Mouse (Mus musculus): ENCODE measurements around the gene Cxcr5. TPM values are rescaled to one million over a fixed set of nuclear protein-coding genes. Genes with fewer than 3 reads are reported as not detected.

Cxcr5 gene
- polyA plus RNA-seq, 1 experiment from 2014 or later = 0.13 TPM

DNA sequence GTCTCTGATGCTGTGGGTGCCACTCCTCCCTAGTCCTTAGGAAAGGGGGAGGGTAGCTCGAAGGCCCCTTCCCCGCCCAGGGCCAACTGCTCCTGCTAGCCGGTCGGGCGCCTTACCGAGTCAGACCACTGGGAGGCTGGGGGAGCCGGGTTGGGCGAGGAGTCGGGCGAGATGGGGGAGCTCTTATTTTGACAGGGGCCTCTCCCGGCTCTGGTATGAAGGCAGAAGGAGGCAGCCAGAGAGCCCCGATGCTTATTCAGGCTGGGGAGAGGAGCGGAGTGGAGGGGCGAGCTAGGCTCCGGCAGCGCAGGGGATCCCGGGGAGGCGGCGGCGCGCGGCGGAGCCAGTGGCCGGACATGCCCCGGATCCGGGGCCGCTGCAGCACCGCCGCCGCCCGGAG, 79.1 kb downstream of the Cxcr5 start, which contains the start of gene Bcl9l:
Bcl9l (plus strand) TSS at position 274 of the 400 bp plus-strand sequence.
- ATAC-seq (replicated peaks; ENCODE audit: insufficient number of reproducible peaks, low FRiP score, low TSS enrichment, low read depth) (peak; percentile 56), DNase-seq (ENCODE audit: low spot score) (peak; percentile 98)
- Histone ChIP-seq H3K4me3 (ENCODE audit: low read depth, low read length) (peak within 1 kb of the TSS; percentile 98), H3K27ac (replicated peaks; ENCODE audit: low read depth, low read length) (peak within 1 kb of the TSS; percentile 93), H3K4me2 (ENCODE audit: low read depth, low read length) (peak within 1 kb of the TSS; percentile 81), H3K9me3 (replicated peaks; ENCODE audit: control insufficient read depth, low read length) (no peaks in the 10 kb centered on the region), H3K27me3 (ENCODE audit: control insufficient read depth, insufficient read depth, low read length) (no peaks in the 10 kb centered on the region), H3K9ac (replicated peaks; ENCODE audit: low read length) (peak within 1 kb of the TSS; percentile 92), H3K4me1 (ENCODE audit: control insufficient read depth, insufficient read depth, low read length) (peaks cover 23% of the 10 kb centered on the region), H3K36me3 (replicated peaks; ENCODE audit: control insufficient read depth, insufficient read depth, low read depth, low read length) (no peaks in the 10 kb centered on the region)
- WGBS = 0% methylated on average over 31 of the region's 31 CpGs

DNA sequence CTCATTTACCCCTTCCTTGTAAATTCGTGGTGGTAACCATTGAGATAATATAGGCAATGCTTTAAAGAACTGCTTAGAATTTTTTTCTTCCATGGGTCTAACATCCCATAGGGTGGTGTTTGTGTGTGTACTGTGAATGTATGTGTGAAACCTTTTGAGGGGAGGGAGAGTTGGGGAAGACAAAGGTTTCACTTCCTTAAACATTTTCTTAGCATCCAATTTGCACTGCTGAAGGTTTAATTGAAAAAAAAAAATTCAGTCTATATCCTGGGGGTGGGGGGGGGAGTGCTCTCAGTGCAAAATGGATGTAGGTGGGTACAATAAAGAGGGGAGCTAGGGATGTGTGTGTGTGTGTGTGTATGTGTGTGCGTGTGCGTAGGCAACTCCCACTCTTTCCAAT, 79.6 kb downstream of the Cxcr5 start:
- Histone ChIP-seq H3K36me3 (replicated peaks; ENCODE audit: control insufficient read depth, insufficient read depth, low read depth, low read length) (no peaks in the 10 kb centered on the region), H3K4me2 (ENCODE audit: low read depth, low read length) (peak overlapping the region; percentile 81), H3K9me3 (replicated peaks; ENCODE audit: control insufficient read depth, low read length) (no peaks in the 10 kb centered on the region), H3K27me3 (ENCODE audit: control insufficient read depth, insufficient read depth, low read length) (no peaks in the 10 kb centered on the region), H3K9ac (replicated peaks; ENCODE audit: low read length) (no peak overlapping the region), H3K4me1 (ENCODE audit: control insufficient read depth, insufficient read depth, low read length) (peaks cover 21% of the 10 kb centered on the region; the same call in 1 of the 2 replicates), H3K4me3 (ENCODE audit: low read depth, low read length) (peak overlapping the region; percentile 98; the same call in 1 of the 2 replicates), H3K27ac (replicated peaks; ENCODE audit: low read depth, low read length) (peak overlapping the region; percentile 93; the same call in 1 of the 2 replicates)
- DNase-seq (ENCODE audit: low spot score) = no peak
- WGBS = 7% methylated on average over 3 of the region's 3 CpGs
- no peak for ATAC-seq (replicated peaks; ENCODE audit: insufficient number of reproducible peaks, low FRiP score, low TSS enrichment, low read depth)

DNA sequence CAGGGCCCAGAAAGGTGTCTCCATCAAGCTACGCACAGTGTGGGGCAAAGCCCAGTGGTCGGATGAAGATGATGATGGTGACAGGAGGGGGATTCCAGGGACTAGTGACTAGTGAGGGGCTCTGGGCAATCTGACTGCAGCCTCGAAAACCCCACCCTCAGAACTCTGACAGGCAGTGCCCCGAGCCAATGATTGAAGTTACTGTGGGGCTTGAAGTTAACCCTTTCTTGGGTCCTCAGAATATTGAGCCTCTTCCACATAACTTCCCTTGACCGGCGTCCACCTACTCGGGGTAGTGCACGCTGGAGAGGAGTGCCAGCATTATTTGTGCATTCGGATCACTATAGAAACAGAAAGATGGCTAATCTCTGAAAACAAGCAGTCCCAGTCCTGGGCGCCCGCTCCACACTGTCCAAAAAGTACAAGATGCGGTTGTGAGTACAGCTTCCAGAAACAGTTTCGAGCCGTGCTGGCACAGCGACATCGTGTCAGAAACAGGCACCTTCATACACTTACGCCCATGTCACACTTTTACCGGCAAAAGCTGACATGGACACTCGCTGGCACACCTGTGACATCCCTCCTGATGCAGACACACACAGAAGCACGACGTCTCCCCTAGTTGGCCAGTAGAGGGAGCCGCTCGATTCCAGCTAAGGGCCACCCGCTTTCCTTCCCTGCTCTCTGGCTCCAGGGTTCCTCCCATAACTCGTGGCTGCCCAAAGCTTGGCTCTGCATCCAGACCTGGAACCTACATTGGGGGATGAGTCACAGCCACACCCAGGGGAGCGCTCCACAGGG, 81.8 kb downstream of the Cxcr5 start:
- peak overlapping the region; percentile 88 for H3K27ac ChIP-seq (replicated peaks; ENCODE audit: low read depth, low read length)
- no peaks in the 10 kb centered on the region for H3K27me3 ChIP-seq (ENCODE audit: control insufficient read depth, insufficient read depth, low read length)
- H3K4me1 ChIP-seq (ENCODE audit: control insufficient read depth, insufficient read depth, low read length) = peaks cover 4% of the 10 kb centered on the region; the same call in 1 of the 2 replicates
- H3K9me3 ChIP-seq (replicated peaks; ENCODE audit: control insufficient read depth, low read length) = no peaks in the 10 kb centered on the region
- H3K4me3 ChIP-seq (ENCODE audit: low read depth, low read length) = peak overlapping the region; percentile 74
- no peaks in the 10 kb centered on the region for H3K36me3 ChIP-seq (replicated peaks; ENCODE audit: control insufficient read depth, insufficient read depth, low read depth, low read length)
- under 1% methylated on average over 26 of the region's 26 CpGs for WGBS
- peak overlapping the region; percentile 67 for H3K4me2 ChIP-seq (ENCODE audit: low read depth, low read length)
- H3K9ac ChIP-seq (replicated peaks; ENCODE audit: low read length) = peak overlapping the region; percentile 54
- DNase-seq (ENCODE audit: low spot score) (peak; percentile 91), ATAC-seq (replicated peaks; ENCODE audit: insufficient number of reproducible peaks, low FRiP score, low TSS enrichment, low read depth) (peak; percentile 36)

DNA sequence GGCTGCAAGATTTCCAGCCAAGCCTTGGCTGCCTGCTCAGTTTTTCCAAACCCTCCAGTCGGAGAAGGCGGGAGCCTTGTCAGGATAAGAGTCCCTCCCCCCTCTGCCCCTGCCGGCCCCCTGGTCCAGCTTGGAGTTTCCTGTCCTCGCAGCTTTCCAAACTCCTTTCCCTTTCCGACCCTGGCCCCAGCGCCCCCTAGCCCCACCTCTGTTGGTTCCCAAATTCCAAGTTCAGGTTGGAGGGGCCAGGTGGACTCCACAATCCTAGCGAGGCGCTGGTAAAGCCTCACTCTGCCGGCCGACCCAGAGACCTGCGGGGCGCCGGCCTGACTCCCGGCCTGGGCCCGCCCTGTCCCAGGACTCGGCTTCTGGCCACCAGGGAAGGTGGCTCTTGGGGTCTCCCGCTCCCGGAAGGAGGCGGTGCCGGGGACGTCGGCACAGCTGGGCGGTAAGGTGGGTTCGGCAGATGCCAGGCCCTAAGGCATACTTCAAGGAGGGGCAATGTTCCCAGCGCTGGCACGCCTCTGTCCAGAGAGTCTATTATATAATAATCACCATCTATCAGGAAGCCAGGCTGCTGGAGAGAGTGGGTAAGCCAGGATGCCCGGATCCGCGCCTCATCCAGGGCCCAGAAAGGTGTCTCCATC, 82.6 kb downstream of the Cxcr5 start:
- under 1% methylated on average over 29 of the region's 29 CpGs for WGBS
- Histone ChIP-seq H3K4me1 (ENCODE audit: control insufficient read depth, insufficient read depth, low read length) (peaks cover 3% of the 10 kb centered on the region; the same call in 1 of the 2 replicates), H3K4me2 (ENCODE audit: low read depth, low read length) (peak overlapping the region; percentile 67), H3K27me3 (ENCODE audit: control insufficient read depth, insufficient read depth, low read length) (no peaks in the 10 kb centered on the region), H3K27ac (replicated peaks; ENCODE audit: low read depth, low read length) (peak overlapping the region; percentile 88), H3K4me3 (ENCODE audit: low read depth, low read length) (peak overlapping the region; percentile 74), H3K9me3 (replicated peaks; ENCODE audit: control insufficient read depth, low read length) (no peaks in the 10 kb centered on the region), H3K9ac (replicated peaks; ENCODE audit: low read length) (peak overlapping the region; percentile 54), H3K36me3 (replicated peaks; ENCODE audit: control insufficient read depth, insufficient read depth, low read depth, low read length) (no peaks in the 10 kb centered on the region)
- ATAC-seq (replicated peaks; ENCODE audit: insufficient number of reproducible peaks, low FRiP score, low TSS enrichment, low read depth) (peak; percentile 58), DNase-seq (ENCODE audit: low spot score) (peak; percentile 93)

DNA sequence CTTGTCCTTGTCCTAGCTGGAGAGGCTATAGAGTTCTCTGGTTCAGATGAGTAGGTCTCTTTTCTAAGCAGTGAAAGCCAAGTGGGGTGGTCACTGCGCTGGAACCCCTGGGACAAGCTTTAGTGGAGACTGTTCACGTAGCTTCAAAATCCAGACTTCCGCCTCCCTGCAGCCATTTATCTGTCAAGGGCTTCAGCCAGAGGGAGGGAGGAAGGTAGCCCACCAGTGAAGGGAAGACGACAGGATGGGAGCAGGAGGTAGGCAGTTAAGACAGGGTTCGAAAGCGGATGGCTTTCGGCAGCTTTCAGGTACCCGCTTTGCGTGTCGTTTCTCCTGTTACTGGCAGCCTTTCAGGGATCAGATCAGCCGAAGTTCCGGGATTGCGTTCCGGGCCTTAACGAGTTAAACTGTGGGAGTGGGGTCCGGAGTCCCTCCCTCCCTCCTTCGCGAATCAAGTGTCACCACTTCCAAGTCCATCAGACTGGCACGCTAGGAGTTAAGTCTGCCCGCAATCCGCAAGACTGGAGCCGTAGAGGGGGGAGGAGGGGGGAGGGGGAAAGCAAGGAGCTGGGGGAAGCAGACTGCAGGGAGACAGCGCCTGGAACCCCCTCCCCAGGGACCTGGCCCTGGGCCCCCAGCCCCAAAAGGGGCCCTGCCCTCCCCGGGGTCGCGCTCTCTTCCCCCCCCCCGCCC, 83.3 kb downstream of the Cxcr5 start:
- Histone ChIP-seq H3K9me3 (replicated peaks; ENCODE audit: control insufficient read depth, low read length) (no peaks in the 10 kb centered on the region), H3K27ac (replicated peaks; ENCODE audit: low read depth, low read length) (peak overlapping the region; percentile 88), H3K27me3 (ENCODE audit: control insufficient read depth, insufficient read depth, low read length) (no peaks in the 10 kb centered on the region), H3K4me2 (ENCODE audit: low read depth, low read length) (peak overlapping the region; percentile 67), H3K9ac (replicated peaks; ENCODE audit: low read length) (peak overlapping the region; percentile 54), H3K4me1 (ENCODE audit: control insufficient read depth, insufficient read depth, low read length) (peaks cover 3% of the 10 kb centered on the region; the same call in 1 of the 2 replicates), H3K36me3 (replicated peaks; ENCODE audit: control insufficient read depth, insufficient read depth, low read depth, low read length) (no peaks in the 10 kb centered on the region), H3K4me3 (ENCODE audit: low read depth, low read length) (peak overlapping the region; percentile 74)
- under 1% methylated on average over 26 of the region's 27 CpGs for WGBS
- ATAC-seq (replicated peaks; ENCODE audit: insufficient number of reproducible peaks, low FRiP score, low TSS enrichment, low read depth) (peak; percentile 31), DNase-seq (ENCODE audit: low spot score) (peak; percentile 97)

DNA sequence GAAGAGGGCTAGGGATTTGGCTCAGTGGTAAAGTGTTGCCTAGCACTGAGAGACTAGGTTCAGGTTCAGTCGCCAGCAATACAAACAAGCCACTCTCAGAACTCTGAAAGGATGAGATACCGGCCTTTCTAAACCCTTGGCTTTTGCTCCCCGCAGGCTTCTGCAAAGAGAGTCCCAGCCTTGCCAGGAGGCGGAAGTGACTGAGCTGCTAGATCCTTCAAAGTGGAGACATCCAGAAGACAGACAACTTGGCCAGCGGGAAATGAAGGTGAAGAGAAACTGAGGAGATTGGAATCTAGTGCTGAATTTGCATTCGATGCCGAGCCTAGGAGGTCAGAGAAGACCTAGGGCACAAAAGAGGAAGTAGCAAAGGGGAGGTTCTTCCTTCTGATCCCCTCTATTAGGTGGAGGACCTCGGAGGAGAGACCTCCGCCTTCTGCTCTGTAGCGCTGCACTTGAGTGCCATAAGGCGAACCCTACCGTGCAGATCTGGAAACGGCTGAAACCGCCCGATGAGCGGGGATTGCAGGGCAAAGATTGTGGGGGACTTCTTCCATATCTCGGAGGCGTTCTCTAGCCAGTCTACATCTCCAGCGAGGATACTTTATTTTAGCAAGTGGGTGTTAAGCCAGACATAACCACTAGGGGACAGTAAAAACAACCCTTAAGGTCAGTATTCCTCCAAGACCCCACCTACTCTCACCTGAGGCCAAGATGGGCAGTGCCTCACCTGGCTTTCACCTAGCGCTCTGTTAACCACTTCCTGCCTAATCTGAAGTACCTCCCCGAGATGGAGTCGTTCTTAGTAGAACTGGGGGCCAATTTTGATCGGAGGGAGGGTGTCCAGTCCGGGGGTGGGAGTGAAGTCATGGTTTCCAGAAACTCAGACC, 84.1 kb downstream of the Cxcr5 start:
- DNase-seq (ENCODE audit: low spot score) = peak; percentile 87
- no peaks in the 10 kb centered on the region for H3K9me3 ChIP-seq (replicated peaks; ENCODE audit: control insufficient read depth, low read length)
- H3K36me3 ChIP-seq (replicated peaks; ENCODE audit: control insufficient read depth, insufficient read depth, low read depth, low read length) = no peaks in the 10 kb centered on the region
- H3K4me1 ChIP-seq (ENCODE audit: control insufficient read depth, insufficient read depth, low read length) = peaks cover 3% of the 10 kb centered on the region; the same call in 1 of the 2 replicates
- H3K27ac ChIP-seq (replicated peaks; ENCODE audit: low read depth, low read length) = no peak overlapping the region
- peak overlapping the region; percentile 67 for H3K4me2 ChIP-seq (ENCODE audit: low read depth, low read length)
- peak overlapping the region; percentile 43 for H3K9ac ChIP-seq (replicated peaks; ENCODE audit: low read length)
- no peaks in the 10 kb centered on the region for H3K27me3 ChIP-seq (ENCODE audit: control insufficient read depth, insufficient read depth, low read length)
- H3K4me3 ChIP-seq (ENCODE audit: low read depth, low read length) = peak overlapping the region; percentile 74
- 4% methylated on average over 24 of the region's 24 CpGs for WGBS
- no peak for ATAC-seq (replicated peaks; ENCODE audit: insufficient number of reproducible peaks, low FRiP score, low TSS enrichment, low read depth)

DNA sequence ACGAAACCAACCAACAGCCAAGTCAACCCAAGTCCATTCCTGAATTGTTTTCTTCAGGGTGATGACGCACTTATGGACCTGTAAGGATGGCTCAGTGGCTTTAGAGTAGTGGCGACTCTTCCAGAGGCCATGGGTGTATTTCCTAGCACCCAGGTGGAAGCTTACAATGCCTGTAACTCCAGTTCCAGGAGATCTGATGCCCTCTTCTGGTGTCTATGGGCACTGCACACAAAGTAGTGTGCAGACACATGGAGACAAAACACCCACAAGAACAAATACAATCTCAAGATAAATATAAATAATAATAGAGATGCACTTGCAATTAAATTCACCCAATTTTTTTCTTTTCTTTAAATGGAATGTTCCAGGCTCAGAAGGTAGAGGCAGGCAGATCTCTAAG, 85.7 kb downstream of the Cxcr5 start:
- no peak for DNase-seq (ENCODE audit: low spot score)

More for the DNA sequence above, 85.7 kb downstream of the Cxcr5 start:
- Histone ChIP-seq H3K36me3 (replicated peaks; ENCODE audit: control insufficient read depth, insufficient read depth, low read depth, low read length) (no peaks in the 10 kb centered on the region), H3K4me1 (ENCODE audit: control insufficient read depth, insufficient read depth, low read length) (peaks cover 3% of the 10 kb centered on the region; the same call in 1 of the 2 replicates), H3K27ac (replicated peaks; ENCODE audit: low read depth, low read length) (no peak overlapping the region), H3K4me2 (ENCODE audit: low read depth, low read length) (no peak overlapping the region), H3K9me3 (replicated peaks; ENCODE audit: control insufficient read depth, low read length) (no peaks in the 10 kb centered on the region), H3K9ac (replicated peaks; ENCODE audit: low read length) (no peak overlapping the region), H3K4me3 (ENCODE audit: low read depth, low read length) (no peak overlapping the region), H3K27me3 (ENCODE audit: control insufficient read depth, insufficient read depth, low read length) (no peaks in the 10 kb centered on the region)
- no peak for ATAC-seq (replicated peaks; ENCODE audit: insufficient number of reproducible peaks, low FRiP score, low TSS enrichment, low read depth)
- 94% methylated on average over 3 of the region's 3 CpGs for WGBS

All from embryonic facial prominence, embryonic 11.5 days (tissue).